Mouse (Mus musculus) gastrocnemius, adult 18-20 months (tissue): ENCODE data around the gene Ank2. TPM values are rescaled to one million over a fixed set of nuclear protein-coding genes. Genes with fewer than 3 reads are reported as not detected.

Experiments used
- DNase-seq: peaks from one replicate; pipeline ENCODE4 v3.0.0; 2021; ENCODE audit warnings: low spot score
- total RNA-seq, 2 experiments: library from RNA; stranded (reverse); gene quantifications; 2 replicates each; pipeline ENCODE4 v1.2.3; 2021

Ank2 gene
- total RNA-seq, 2 experiments from 2014 or later, result 91.2 to 119 TPM

- DNase-seq, result no peak
Observed at GRCm38 (mm10) chr3:127294610-127295349, 204.4 kb downstream of the Ank2 start.

GRCm38 (mm10) chr3:127294079-127294478 lies 205.1 kb downstream of the Ank2 start:
- DNase-seq, result no peak

- DNase-seq, result no peak
Observed at GRCm38 (mm10) chr3:127293479-127293874, 205.7 kb downstream of the Ank2 start.

- no peak for DNase-seq
Observed at GRCm38 (mm10) chr3:127292864-127293478, 206.2 kb downstream of the Ank2 start.

GRCm38 (mm10) chr3:127282277-127282676 lies 216.9 kb downstream of the Ank2 start:
- DNase-seq, result no peak

- no peak for DNase-seq
Observed at GRCm38 (mm10) chr3:127281390-127281789, 217.8 kb downstream of the Ank2 start.

- DNase-seq, result no peak
Observed at GRCm38 (mm10) chr3:127280376-127280775, 218.8 kb downstream of the Ank2 start.

- DNase-seq, result no peak
Observed at GRCm38 (mm10) chr3:127275953-127276352, 223.2 kb downstream of the Ank2 start.

GRCm38 (mm10) chr3:127272801-127273200 lies 226.3 kb downstream of the Ank2 start:
- no peak for DNase-seq

- DNase-seq, result no peak
Observed at GRCm38 (mm10) chr3:127269616-127270015, 229.5 kb downstream of the Ank2 start.

- no peak for DNase-seq
Observed at GRCm38 (mm10) chr3:127267846-127268245, 231.3 kb downstream of the Ank2 start.

GRCm38 (mm10) chr3:127265732-127266131 lies 233.4 kb downstream of the Ank2 start:
- no peak for DNase-seq

- DNase-seq, result no peak
Observed at GRCm38 (mm10) chr3:127265182-127265581, 234.0 kb downstream of the Ank2 start.

GRCm38 (mm10) chr3:127260786-127261166 lies 238.4 kb downstream of the Ank2 start:
- no peak for DNase-seq

GRCm38 (mm10) chr3:127260007-127260785 lies 239.0 kb downstream of the Ank2 start:
- no peak for DNase-seq

- DNase-seq, result no peak
Observed at GRCm38 (mm10) chr3:127258466-127259075, 240.6 kb downstream of the Ank2 start.

- DNase-seq, result peak; percentile 5
Observed at GRCm38 (mm10) chr3:127257969-127258368, 241.2 kb downstream of the Ank2 start.

GRCm38 (mm10) chr3:127257279-127257925 lies 241.7 kb downstream of the Ank2 start:
- peak; percentile 44 for DNase-seq

- no peak for DNase-seq
Observed at GRCm38 (mm10) chr3:127256681-127257080, 242.5 kb downstream of the Ank2 start.

GRCm38 (mm10) chr3:127250930-127251329 lies 248.2 kb downstream of the Ank2 start:
- no peak for DNase-seq

- no peak for DNase-seq
Observed at GRCm38 (mm10) chr3:127248611-127249010, 250.5 kb downstream of the Ank2 start.
